Mouse (Mus musculus): ENCODE data around the gene Dgcr8.

DNA sequence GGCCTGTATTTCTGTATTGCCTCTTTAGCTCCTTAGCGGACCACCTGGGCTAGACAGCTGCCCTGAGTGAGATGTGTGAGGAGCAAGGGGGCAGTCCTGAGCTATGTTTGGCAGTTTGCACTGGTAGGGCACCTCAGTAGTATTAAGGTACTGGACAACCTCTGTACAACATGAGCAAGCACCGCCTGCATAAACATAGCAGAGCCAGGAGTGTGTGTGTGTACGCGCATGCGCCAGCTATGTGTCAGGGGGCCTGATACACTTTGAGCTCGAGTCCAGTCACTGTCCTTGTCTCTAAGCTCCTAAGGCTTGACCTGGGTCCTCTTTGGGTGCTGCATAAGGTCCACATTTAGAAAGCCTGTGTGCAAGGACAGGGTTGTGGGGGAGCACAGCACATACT, 58.4 kb downstream of the Dgcr8 start:
- TF ChIP-seq EP300 (IDR thresholded peaks at IDR 0.05; ENCODE audit: low read depth) (no peak), CTCF (IDR thresholded peaks at IDR 0.05; ENCODE audit: low read depth) (no peak)
